Comparison of ENCODE assay signal across 15 mouse cellular contexts in genomic region chr7:55974429-55974828, GRCm38 (mm10). TPM values are rescaled to one million over a fixed set of nuclear protein-coding genes. Genes with fewer than 3 reads are reported as not detected.
DNase-seq lines count a peak whose midpoint lies in the region; ATAC-seq and TF ChIP-seq lines count a peak whose summit lies in the region.
"Had no signal": no experiment of that assay in that cellular context is flagged by ENCODE, and none has a peak within 500 bp of the region (broad histone marks: within the 10 kb centered on the region; RNA-seq: fewer than 3 reads in every experiment).

No protein-coding gene starts in this region.

- H3K36me3 ChIP-seq in liver, adult 2 months (ENCODE audit: control insufficient read depth, insufficient read depth, low read length) = no peaks in the 10 kb centered on the region; the same call in 1 of the 2 replicates
- H3K36me3 ChIP-seq in liver, embryonic 11.5 days (ENCODE audit: control insufficient read depth, insufficient read depth, low read length) = peaks cover 3% of the 10 kb centered on the region; the same call in 1 of the 2 replicates
- H3K36me3 ChIP-seq: stomach, embryonic 15.5 days had no signal

- no peak overlapping the region for H3K9ac ChIP-seq in liver, adult 2 months (ENCODE audit: low read depth, low read length)
- H3K9ac ChIP-seq in liver, embryonic 11.5 days (ENCODE audit: low read depth, low read length) = no peak overlapping the region
- H3K9ac ChIP-seq: limb, embryonic 15.5 days; stomach, embryonic 15.5 days had no signal

- no peaks in the 10 kb centered on the region for H3K4me1 ChIP-seq in liver, adult 2 months (ENCODE audit: control insufficient read depth, insufficient read depth, low read length)
- no peaks in the 10 kb centered on the region for H3K4me1 ChIP-seq in liver, embryonic 11.5 days (replicated peaks; ENCODE audit: control insufficient read depth, insufficient read depth, low read length)
- H3K4me1 ChIP-seq: limb, embryonic 15.5 days; stomach, embryonic 15.5 days had no signal

- H3K4me2 ChIP-seq in liver, embryonic 11.5 days = no peak overlapping the region
- H3K4me2 ChIP-seq: limb, embryonic 15.5 days; stomach, embryonic 15.5 days had no signal

- WGBS in liver, adult 2 months = 94% methylated on average over 2 of the region's 2 CpGs
- 92% methylated on average over 2 of the region's 2 CpGs for WGBS in liver, embryonic 11.5 days

- POLR2A ChIA-PET in Patski (lab: Charles Lee) = no interaction called here

- peak; percentile 42 for DNase-seq in CD4-positive, CD25-positive, alpha-beta regulatory T cell, adult 2 months (ENCODE audit: low read depth, low spot score)
- no peak for DNase-seq in liver, adult 2 months (ENCODE audit: extremely low read depth, low read depth, low spot score)
- DNase-seq in liver, embryonic 11.5 days (ENCODE audit: low spot score) = no peak
- no peak for DNase-seq in Patski (ENCODE audit: low read depth, low spot score)
- peak; percentile 27 for DNase-seq in naive thymus-derived CD4-positive, alpha-beta T cell, adult 2 months (ENCODE audit: low read depth)
- DNase-seq in layer of hippocampus, postnatal 14 days (ENCODE audit: low spot score in 2 of 2) = no peak
- no peak for DNase-seq in heart, adult 9 months (ENCODE audit: low spot score in 2 of 2)
- DNase-seq: adrenal gland, postnatal 25 days; gastrocnemius, postnatal 25 days had no signal

- in situ Hi-C loops in Patski (cut with MboI; ENCODE audit: low pct_unique_long_range_greater_than_20kb) = no loop called here

- CTCF ChIA-PET in Patski (lab: Charles Lee) = no interaction called here

- no peaks in the 10 kb centered on the region for H3K27me3 ChIP-seq in liver, adult 2 months (ENCODE audit: control insufficient read depth, insufficient read depth, low read length)
- no peaks in the 10 kb centered on the region for H3K27me3 ChIP-seq in liver, embryonic 11.5 days (replicated peaks; ENCODE audit: control insufficient read depth, insufficient read depth, low read length)
- no peaks in the 10 kb centered on the region for H3K27me3 ChIP-seq in Patski
- H3K27me3 ChIP-seq: limb, embryonic 15.5 days; stomach, embryonic 15.5 days had no signal

- H3K4me3 ChIP-seq in liver, adult 2 months (ENCODE audit: insufficient read depth, low read depth, low read length) = no peak overlapping the region
- no peak overlapping the region for H3K4me3 ChIP-seq in liver, embryonic 11.5 days (ENCODE audit: low read depth, low read length)
- H3K4me3 ChIP-seq: limb, embryonic 15.5 days; stomach, embryonic 15.5 days had no signal

- H3K79me2 ChIP-seq in liver, adult 2 months (ENCODE audit: control insufficient read depth, insufficient read depth, low read length) = no peaks in the 10 kb centered on the region

- peak; percentile 22; the same call in 1 of the 2 replicates for TF ChIP-seq CTCF in liver, adult 2 months (IDR thresholded peaks at IDR 0.05; ENCODE audit: low read depth, low read length)
- peak; percentile 25 for TF ChIP-seq CTCF in Patski (IDR thresholded peaks at IDR 0.05)

- no peak for ATAC-seq in CD4-positive, CD25-positive, alpha-beta regulatory T cell, adult 4 months
- ATAC-seq in liver, embryonic 11.5 days (replicated peaks; ENCODE audit: low FRiP score) = no peak
- ATAC-seq in Patski = no peak
- ATAC-seq: forebrain, embryonic 16.5 days; hindbrain, embryonic 16.5 days had no signal

- TF ChIP-seq POLR2A in liver, adult 2 months (IDR thresholded peaks at IDR 0.05; ENCODE audit: extremely low read depth, insufficient read depth, low read length) = no peak

- H3K27ac ChIP-seq in liver, adult 2 months (replicated peaks; ENCODE audit: insufficient read depth, low read depth, low read length) = no peak overlapping the region
- no peak overlapping the region for H3K27ac ChIP-seq in liver, embryonic 11.5 days (ENCODE audit: low read depth, low read length)
- H3K27ac ChIP-seq: limb, embryonic 15.5 days; macrophage; stomach, embryonic 15.5 days had no signal

- H3K9me3 ChIP-seq in liver, embryonic 11.5 days (ENCODE audit: control insufficient read depth, low read length) = no peaks in the 10 kb centered on the region
- H3K9me3 ChIP-seq: limb, embryonic 15.5 days; stomach, embryonic 15.5 days had no signal

RNA-seq across cellular contexts. Expression of gene Nipa2, which starts 12.2 kb away (rescaled TPM):
- 10 to 100 TPM; 13.9 to 14.6 TPM for polyA plus RNA-seq in CD4-positive, CD25-positive, alpha-beta regulatory T cell, adult 4 months (2017; shearing (Covaris generic))
- 17.8 and 19.5 TPM in 2 replicates for total RNA-seq in liver, adult 2 months (2014; rRNA removed)
- polyA plus RNA-seq in liver, adult 2 months (2012; rRNA removed) = 7.2 and 9.3 TPM in 2 replicates
- 42.2 and 44.6 TPM in 2 replicates for polyA plus RNA-seq in liver, embryonic 11.5 days (2014; fragmentation: Nextera tagmentation; extraction: Ambion mirVana)
- 57.4 TPM for polyA plus RNA-seq in Patski (2021)
- 10 to 100 TPM; 63.0 to 63.3 TPM for total RNA-seq in layer of hippocampus, postnatal 14 days (2021)

RNA-seq across cellular contexts. Expression of gene Nipa1, which starts 45.3 kb away (rescaled TPM):
- polyA plus RNA-seq in CD4-positive, CD25-positive, alpha-beta regulatory T cell, adult 4 months (2017; shearing (Covaris generic)) = not detected
- total RNA-seq in liver, adult 2 months (2014; rRNA removed) = 1.9 and 2.9 TPM in 2 replicates
- polyA plus RNA-seq in liver, adult 2 months (2012; rRNA removed) = 0.98 and 1.1 TPM in 2 replicates
- 14.5 and 16.2 TPM in 2 replicates for polyA plus RNA-seq in liver, embryonic 11.5 days (2014; fragmentation: Nextera tagmentation; extraction: Ambion mirVana)
- 14.9 TPM for polyA plus RNA-seq in Patski (2021)
- total RNA-seq in layer of hippocampus, postnatal 14 days (2021) = 10 to 100 TPM; 69.3 to 72.7 TPM

Comparison
In these comparisons a context has a peak if more than half of its experiments do, and no peak if none do; other contexts are left out.
1. DNase-seq: peak in CD4-positive, CD25-positive, alpha-beta regulatory T cell, adult 2 months (single experiment) and naive thymus-derived CD4-positive, alpha-beta T cell, adult 2 months (single experiment); none in liver, adult 2 months (single experiment), liver, embryonic 11.5 days (single experiment), Patski (single experiment), layer of hippocampus, postnatal 14 days (0 of 2) and heart, adult 9 months (0 of 2).